Mouse (Mus musculus) liver, embryonic 12.5 days (tissue): Measurements from ENCODE around the gene Mov10. TPM values are rescaled to one million over a fixed set of nuclear protein-coding genes. Genes with fewer than 3 reads are reported as not detected.
A peak's percentile ranks its signal among the peaks of the same experiment; 100 is the strongest.

ENCODE experiments used
- ATAC-seq: fragments of 200-750 bp; cut with Nextera tagmentation; 2 replicates; pipeline ENCODE4 v1.8.0; 2017; ENCODE audit warnings: moderate number of reproducible peaks, mild to moderate bottlenecking, moderate library complexity
- H3K27ac ChIP-seq: fragments of 300-500 bp; sonication (generic); 2 replicates; pipeline ENCODE4 v1.5.1; 2016; ENCODE audit warnings: mild to moderate bottlenecking
- H3K27me3 ChIP-seq: fragments of 300-500 bp; sonication (generic); replicated peaks from 2 replicates; pipeline ENCODE4 v1.6.1; 2016; ENCODE audit warnings: mild to moderate bottlenecking, moderate library complexity
- H3K36me3 ChIP-seq: fragments of 300-500 bp; sonication (generic); 2 replicates; pipeline ENCODE4 v1.6.1; 2016; ENCODE audit warnings: mild to moderate bottlenecking, moderate library complexity
- H3K4me1 ChIP-seq: fragments of 300-500 bp; sonication (generic); 2 replicates; pipeline ENCODE4 v1.6.1; 2016
- H3K4me2 ChIP-seq: fragments of 300-500 bp; sonication (generic); 2 replicates; pipeline ENCODE4 v1.6.1; 2016; ENCODE audit warnings: mild to moderate bottlenecking, moderate library complexity
- H3K4me3 ChIP-seq: fragments of 300-500 bp; sonication (generic); 2 replicates; pipeline ENCODE4 v1.5.1; 2016; ENCODE audit warnings: mild to moderate bottlenecking, moderate library complexity
- H3K9ac ChIP-seq: fragments of 300-500 bp; sonication (generic); 2 replicates; pipeline ENCODE4 v1.6.1; 2016; ENCODE audit warnings: mild to moderate bottlenecking, moderate library complexity
- H3K9me3 ChIP-seq: fragments of 300-500 bp; sonication (generic); replicated peaks from 2 replicates; pipeline ENCODE4 v1.6.1; 2016; ENCODE audit warnings: mild to moderate bottlenecking, moderate library complexity
- WGBS: fragments of 180-500 bp; shearing (Covaris S2); methylation state at CpG from one replicate; pipeline ENCODE4 v1.1.7; 2016; ENCODE audit not compliant: insufficient replicate concordance; 5-methylcytosine and 5-hydroxymethylcytosine counted together
- polyA plus RNA-seq: library from polyadenylated mRNA; unstranded; fragments of >200 nt; fragmentation: Nextera tagmentation; extraction: Ambion mirVana; gene quantifications from 2 replicates; pipeline ENCODE4 v1.2.1, GENCODE M21; 2016

Mov10 gene
- polyA plus RNA-seq, 1 experiment from 2014 or later, result 29.2 TPM

- 56% methylated on average over 13 of the region's 13 CpGs for WGBS
- peak overlapping the region; percentile 59; the same call in 1 of the 2 replicates for H3K9ac ChIP-seq
- ATAC-seq, result no peak
- peak overlapping the region; percentile 56 for H3K4me3 ChIP-seq
- H3K4me2 ChIP-seq, result peak overlapping the region; percentile 76
- peaks cover 63% of the 10 kb centered on the region for H3K27me3 ChIP-seq
- no peaks in the 10 kb centered on the region for H3K9me3 ChIP-seq
- H3K36me3 ChIP-seq, result peaks cover 17% of the 10 kb centered on the region
- H3K4me1 ChIP-seq, result peaks cover 46% of the 10 kb centered on the region
- H3K27ac ChIP-seq, result no peak overlapping the region
Observed at GRCm38 (mm10) chr3:104789822-104790221, 28.5 kb downstream of the Mov10 start.

- peaks cover 68% of the 10 kb centered on the region for H3K27me3 ChIP-seq
Observed at GRCm38 (mm10) chr3:104789312-104789605, 29.1 kb downstream of the Mov10 start.

GRCm38 (mm10) chr3:104788561-104789311 lies 29.6 kb downstream of the Mov10 start:
- peak; percentile 79 for ATAC-seq
- Histone ChIP-seq H3K9me3 (no peaks in the 10 kb centered on the region), H3K9ac (peak overlapping the region; percentile 59), H3K27ac (peak overlapping the region; percentile 43; the same call in 1 of the 2 replicates), H3K4me2 (peak overlapping the region; percentile 76), H3K4me3 (peak overlapping the region; percentile 56), H3K36me3 (peaks cover 14% of the 10 kb centered on the region; the same call in 1 of the 2 replicates), H3K27me3 (peaks cover 73% of the 10 kb centered on the region), H3K4me1 (peaks cover 35% of the 10 kb centered on the region)
- under 1% methylated on average over 47 of the region's 52 CpGs for WGBS

More at GRCm38 (mm10) chr3:104789312-104789605, 29.1 kb downstream of the Mov10 start:
- Histone ChIP-seq H3K36me3 (peaks cover 17% of the 10 kb centered on the region; the same call in 1 of the 2 replicates), H3K4me1 (peaks cover 41% of the 10 kb centered on the region), H3K4me3 (peak overlapping the region; percentile 56), H3K9ac (peak overlapping the region; percentile 59), H3K9me3 (no peaks in the 10 kb centered on the region), H3K27ac (peak overlapping the region; percentile 43; the same call in 1 of the 2 replicates), H3K4me2 (peak overlapping the region; percentile 76)
- WGBS, result 9% methylated on average over 10 of the region's 10 CpGs
- no peak; the same call in 1 of the 2 replicates for ATAC-seq

GRCm38 (mm10) chr3:104788075-104788474 lies 30.3 kb downstream of the Mov10 start, which contains the start of gene Rhoc:
Gene Rhoc (plus strand): TSS chr3:104788375.
- Histone ChIP-seq H3K27me3 (peaks cover 80% of the 10 kb centered on the region), H3K4me1 (peaks cover 29% of the 10 kb centered on the region), H3K4me2 (peak within 1 kb of the TSS; percentile 76), H3K9me3 (no peaks in the 10 kb centered on the region), H3K4me3 (peak within 1 kb of the TSS; percentile 56), H3K36me3 (peaks cover 14% of the 10 kb centered on the region; the same call in 1 of the 2 replicates), H3K9ac (peak within 1 kb of the TSS; percentile 59), H3K27ac (peak within 1 kb of the TSS; percentile 43; the same call in 1 of the 2 replicates)
- no peak for ATAC-seq
- WGBS, result 47% methylated on average over 3 of the region's 3 CpGs

- Histone ChIP-seq H3K4me2 (no peak overlapping the region), H3K36me3 (no peaks in the 10 kb centered on the region), H3K9ac (no peak overlapping the region), H3K27me3 (peaks cover 96% of the 10 kb centered on the region), H3K4me3 (no peak overlapping the region), H3K27ac (no peak overlapping the region), H3K4me1 (peaks cover 27% of the 10 kb centered on the region), H3K9me3 (no peaks in the 10 kb centered on the region)
- 77% methylated on average over 6 of the region's 6 CpGs for whole genome bisulfite sequencing
- no peak for ATAC-seq
Observed at GRCm38 (mm10) chr3:104785284-104785683, 33.1 kb downstream of the Mov10 start.

GRCm38 (mm10) chr3:104783971-104784500 lies 34.3 kb downstream of the Mov10 start:
- Histone ChIP-seq H3K27me3 (peaks cover 96% of the 10 kb centered on the region), H3K36me3 (no peaks in the 10 kb centered on the region), H3K4me3 (no peak overlapping the region), H3K27ac (no peak overlapping the region), H3K4me1 (peaks cover 26% of the 10 kb centered on the region), H3K9me3 (no peaks in the 10 kb centered on the region), H3K9ac (no peak overlapping the region), H3K4me2 (no peak overlapping the region)
- WGBS, result 18% methylated on average over 14 of the region's 14 CpGs
- ATAC-seq, result no peak

- no peaks in the 10 kb centered on the region for H3K9me3 ChIP-seq
- H3K27me3 ChIP-seq, result peaks cover 97% of the 10 kb centered on the region
- H3K27ac ChIP-seq, result no peak overlapping the region
- H3K4me1 ChIP-seq, result peaks cover 24% of the 10 kb centered on the region
- no peak for ATAC-seq
- no peaks in the 10 kb centered on the region for H3K36me3 ChIP-seq
- H3K4me2 ChIP-seq, result peak overlapping the region; percentile 80; the same call in 1 of the 2 replicates
- no peak overlapping the region for H3K9ac ChIP-seq
- WGBS, result 24% methylated on average over 12 of the region's 12 CpGs
- no peak overlapping the region for H3K4me3 ChIP-seq
Observed at GRCm38 (mm10) chr3:104782061-104782681, 36.2 kb downstream of the Mov10 start.

GRCm38 (mm10) chr3:104781471-104781903 lies 36.9 kb downstream of the Mov10 start, which contains the start of gene Fam19a3:
Gene Fam19a3 (minus strand): TSS chr3:104781840.
- H3K4me1 ChIP-seq, result peaks cover 25% of the 10 kb centered on the region
- H3K9ac ChIP-seq, result peak within 1 kb of the TSS; percentile 0; the same call in 1 of the 2 replicates
- H3K27ac ChIP-seq, result no peak within 1 kb of the TSS
- ATAC-seq, result peak; percentile 25; the same call in 1 of the 2 replicates
- no peaks in the 10 kb centered on the region for H3K9me3 ChIP-seq
- H3K36me3 ChIP-seq, result no peaks in the 10 kb centered on the region
- peaks cover 98% of the 10 kb centered on the region for H3K27me3 ChIP-seq
- under 1% methylated on average over 26 of the region's 26 CpGs for WGBS
- peak within 1 kb of the TSS; percentile 56 for H3K4me3 ChIP-seq
- peak within 1 kb of the TSS; percentile 80 for H3K4me2 ChIP-seq

GRCm38 (mm10) chr3:104780561-104781420 lies 37.6 kb downstream of the Mov10 start, which contains the start of gene Ppm1j:
Gene Ppm1j (plus strand): TSS chr3:104781056.
- ATAC-seq, result peak; percentile 65
- WGBS, result 2% methylated on average over 56 of the region's 56 CpGs
- H3K27ac ChIP-seq, result no peak within 1 kb of the TSS

GRCm38 (mm10) chr3:104779949-104780348 lies 38.4 kb downstream of the Mov10 start:
- no peak overlapping the region for H3K4me2 ChIP-seq
- H3K9ac ChIP-seq, result no peak overlapping the region
- H3K27ac ChIP-seq, result no peak overlapping the region
- peaks cover 97% of the 10 kb centered on the region for H3K27me3 ChIP-seq
- H3K4me3 ChIP-seq, result no peak overlapping the region
- H3K4me1 ChIP-seq, result peaks cover 25% of the 10 kb centered on the region
- no peaks in the 10 kb centered on the region for H3K9me3 ChIP-seq
- 2% methylated on average over 7 of the region's 7 CpGs for WGBS
- H3K36me3 ChIP-seq, result no peaks in the 10 kb centered on the region
- no peak for ATAC-seq

More at GRCm38 (mm10) chr3:104780561-104781420, 37.6 kb downstream of the Mov10 start, which contains the start of gene Ppm1j:
- peaks cover 100% of the 10 kb centered on the region for H3K27me3 ChIP-seq
- H3K9me3 ChIP-seq, result no peaks in the 10 kb centered on the region
- H3K36me3 ChIP-seq, result no peaks in the 10 kb centered on the region
- H3K4me3 ChIP-seq, result peak within 1 kb of the TSS; percentile 56
- peak within 1 kb of the TSS; percentile 0; the same call in 1 of the 2 replicates for H3K9ac ChIP-seq
- peak within 1 kb of the TSS; percentile 80 for H3K4me2 ChIP-seq
- peaks cover 25% of the 10 kb centered on the region for H3K4me1 ChIP-seq

GRCm38 (mm10) chr3:104777342-104777741 lies 41.0 kb downstream of the Mov10 start:
- no peak for ATAC-seq
- Histone ChIP-seq H3K4me2 (peak overlapping the region; percentile 42), H3K36me3 (no peaks in the 10 kb centered on the region), H3K9me3 (no peaks in the 10 kb centered on the region), H3K27me3 (peaks cover 95% of the 10 kb centered on the region), H3K4me3 (peak overlapping the region; percentile 28), H3K27ac (no peak overlapping the region), H3K4me1 (peaks cover 25% of the 10 kb centered on the region), H3K9ac (no peak overlapping the region)
- 2% methylated on average over 20 of the region's 20 CpGs for WGBS
